Mouse (Mus musculus): ENCODE results near the gene Pear1. TPM values are rescaled to one million over a fixed set of nuclear protein-coding genes. Genes with fewer than 3 reads are reported as not detected.

Gene Pear1
- polyA plus RNA-seq, 1 experiment from 2014 or later: 8.4 TPM

DNA sequence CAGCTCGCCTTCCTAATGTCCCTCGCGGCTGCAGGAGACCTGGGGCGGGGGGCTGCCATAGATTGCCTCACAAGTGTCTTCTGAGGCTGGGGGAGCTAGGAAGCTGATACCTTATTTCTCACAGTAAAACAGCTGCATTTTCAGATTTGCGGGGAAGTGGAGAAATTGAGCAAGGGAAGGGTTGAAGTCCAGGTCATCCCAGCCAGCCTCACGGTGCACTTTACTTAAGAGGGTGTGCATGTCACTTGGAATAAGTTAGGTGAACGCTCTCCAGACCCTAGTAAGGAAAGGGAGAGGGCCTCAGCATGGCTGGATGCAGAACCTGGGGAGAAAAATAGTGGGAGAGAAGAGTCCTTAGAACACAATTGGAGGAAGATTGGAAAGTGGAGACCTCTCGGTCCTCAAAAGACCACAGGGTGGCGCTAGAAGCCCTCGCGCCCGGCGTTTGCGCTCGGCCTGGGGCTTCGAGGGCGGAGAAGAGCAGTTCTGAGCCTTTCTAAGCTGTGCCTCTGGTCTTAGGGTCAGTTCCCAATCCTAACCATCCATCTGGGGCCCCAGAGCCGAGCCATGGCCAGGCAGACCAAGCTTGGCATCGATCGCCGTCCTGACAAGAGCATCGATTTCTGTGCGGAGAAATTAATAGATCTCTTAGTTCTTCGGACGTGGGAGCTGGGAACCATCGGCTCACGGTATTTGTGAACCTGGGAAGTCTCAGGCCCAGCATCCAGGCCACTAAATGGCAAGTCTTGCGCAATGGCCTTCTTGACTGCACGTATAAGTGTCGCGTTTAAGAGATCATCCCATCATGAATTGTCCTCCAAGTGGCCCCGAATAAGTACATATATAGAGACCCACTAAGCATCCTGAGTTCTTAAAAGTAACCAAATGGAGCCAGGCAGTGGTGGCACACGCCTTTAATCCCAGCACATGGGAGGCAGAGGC is 28.5 kb downstream of the Pear1 start:
- WGBS: 16% methylated on average over 33 of the region's 33 CpGs
- ATAC-seq: 0 out of 2 replicates have a peak, but pooled peaks have one; percentile 13
- H3K27ac ChIP-seq (ENCODE audit: low read depth, low read length): no peak overlapping the region
- H3K4me1 ChIP-seq (ENCODE audit: control insufficient read depth, insufficient read depth, low read depth, low read length): peaks cover 20% of the 10 kb centered on the region
- H3K4me3 ChIP-seq (ENCODE audit: low read length): peak overlapping the region; percentile 35
- peaks cover 60% of the 10 kb centered on the region for H3K27me3 ChIP-seq (replicated peaks; ENCODE audit: control insufficient read depth, insufficient read depth, low read length)
- H3K9ac ChIP-seq (ENCODE audit: low read depth, low read length): peak overlapping the region; percentile 48; the same call in 1 of the 2 replicates
- H3K4me2 ChIP-seq (ENCODE audit: low read length): peak overlapping the region; percentile 49
- H3K9me3 ChIP-seq (ENCODE audit: control insufficient read depth, low read length): no peaks in the 10 kb centered on the region
- no peaks in the 10 kb centered on the region for H3K36me3 ChIP-seq (ENCODE audit: control insufficient read depth, insufficient read depth, low read length)

DNA sequence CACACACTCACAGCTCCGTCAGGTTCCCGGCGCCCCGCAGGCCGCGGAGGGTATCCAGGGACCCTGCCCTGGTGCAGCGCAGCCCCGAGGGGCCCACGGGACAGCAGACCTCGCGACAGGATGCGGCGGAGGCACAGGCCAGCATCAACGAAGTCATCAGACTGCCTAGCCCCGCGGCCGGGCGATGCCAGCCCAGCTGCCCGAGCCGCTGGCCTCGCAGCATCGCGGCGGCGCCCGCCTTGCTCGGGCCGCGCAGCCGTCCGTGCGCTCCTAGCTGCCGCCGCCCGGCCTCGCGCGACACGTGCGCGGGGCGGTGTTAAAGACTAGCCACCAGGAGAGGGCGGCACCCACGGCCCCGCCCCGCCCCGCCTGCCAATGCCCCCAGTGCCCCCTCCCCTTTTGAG is 29.2 kb downstream of the Pear1 start, which contains the start of gene Ntrk1:
Gene Ntrk1 (minus strand): TSS at position 241 of the 404 bp plus-strand sequence.
- peak within 1 kb of the TSS; percentile 49 for H3K4me2 ChIP-seq (ENCODE audit: low read length)
- H3K4me3 ChIP-seq (ENCODE audit: low read length): peak within 1 kb of the TSS; percentile 35
- no peaks in the 10 kb centered on the region for H3K36me3 ChIP-seq (ENCODE audit: control insufficient read depth, insufficient read depth, low read length)
- WGBS: under 1% methylated on average over 34 of the region's 47 CpGs
- H3K9me3 ChIP-seq (ENCODE audit: control insufficient read depth, low read length): no peaks in the 10 kb centered on the region
- peak within 1 kb of the TSS; percentile 48 for H3K9ac ChIP-seq (ENCODE audit: low read depth, low read length)
- peaks cover 20% of the 10 kb centered on the region for H3K4me1 ChIP-seq (ENCODE audit: control insufficient read depth, insufficient read depth, low read depth, low read length)
- peak; percentile 31; the same call in 1 of the 2 replicates for ATAC-seq
- H3K27ac ChIP-seq (ENCODE audit: low read depth, low read length): no peak within 1 kb of the TSS
- peaks cover 60% of the 10 kb centered on the region for H3K27me3 ChIP-seq (replicated peaks; ENCODE audit: control insufficient read depth, insufficient read depth, low read length)

DNA sequence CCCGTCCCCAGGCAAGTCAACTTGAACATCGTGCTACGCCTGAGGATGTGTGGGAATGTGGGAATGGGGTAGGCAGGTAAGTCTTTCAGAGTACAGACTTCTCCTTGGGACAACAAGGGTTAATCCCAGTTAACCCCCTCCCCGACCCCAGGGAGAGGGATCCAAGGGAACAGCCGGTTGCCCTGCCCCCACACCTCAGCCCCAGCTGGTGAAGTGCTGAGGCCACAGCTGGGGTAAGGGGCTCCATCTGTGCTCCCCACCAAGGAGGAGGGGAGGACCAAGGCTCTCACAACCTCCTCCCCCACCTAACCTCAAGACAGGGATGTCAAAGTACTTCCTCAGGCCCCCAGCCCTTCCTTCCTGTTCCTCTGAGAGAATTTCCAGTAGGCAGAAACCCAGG is 34.3 kb downstream of the Pear1 start:
- Histone ChIP-seq H3K4me1 (ENCODE audit: control insufficient read depth, insufficient read depth, low read depth, low read length) (peaks cover 2% of the 10 kb centered on the region; the same call in 1 of the 2 replicates), H3K36me3 (ENCODE audit: control insufficient read depth, insufficient read depth, low read length) (no peaks in the 10 kb centered on the region), H3K9me3 (ENCODE audit: control insufficient read depth, low read length) (no peaks in the 10 kb centered on the region), H3K27me3 (replicated peaks; ENCODE audit: control insufficient read depth, insufficient read depth, low read length) (peaks cover 29% of the 10 kb centered on the region), H3K4me3 (ENCODE audit: low read length) (no peak overlapping the region), H3K27ac (ENCODE audit: low read depth, low read length) (no peak overlapping the region), H3K4me2 (ENCODE audit: low read length) (no peak overlapping the region), H3K9ac (ENCODE audit: low read depth, low read length) (no peak overlapping the region)
- no peak for ATAC-seq
- WGBS: 48% methylated on average over 5 of the region's 5 CpGs

DNA sequence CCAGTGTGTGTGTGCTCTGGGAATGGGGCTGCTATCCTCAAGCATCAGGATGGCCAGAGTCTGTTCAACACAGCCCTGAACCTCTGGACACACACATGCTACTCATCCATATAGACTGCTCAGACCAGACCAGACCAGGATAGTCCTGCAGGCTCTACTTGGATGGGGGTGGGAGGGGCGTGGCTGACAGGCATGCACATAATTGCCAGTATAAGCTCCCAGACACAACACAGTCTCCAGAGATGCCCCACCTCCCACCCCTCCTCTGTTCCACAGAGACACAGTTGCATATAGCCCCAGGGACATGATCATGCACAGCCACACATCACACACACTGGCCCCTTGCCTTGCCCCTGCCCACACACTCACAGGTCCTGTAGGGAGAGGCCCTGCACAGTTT is 34.9 kb downstream of the Pear1 start:
- Histone ChIP-seq H3K27ac (ENCODE audit: low read depth, low read length) (no peak overlapping the region), H3K9me3 (ENCODE audit: control insufficient read depth, low read length) (no peaks in the 10 kb centered on the region), H3K4me1 (ENCODE audit: control insufficient read depth, insufficient read depth, low read depth, low read length) (no peaks in the 10 kb centered on the region), H3K4me3 (ENCODE audit: low read length) (no peak overlapping the region), H3K36me3 (ENCODE audit: control insufficient read depth, insufficient read depth, low read length) (no peaks in the 10 kb centered on the region), H3K4me2 (ENCODE audit: low read length) (no peak overlapping the region), H3K9ac (ENCODE audit: low read depth, low read length) (no peak overlapping the region), H3K27me3 (replicated peaks; ENCODE audit: control insufficient read depth, insufficient read depth, low read length) (peaks cover 23% of the 10 kb centered on the region)
- ATAC-seq: no peak
- WGBS: 83% methylated on average over 1 of the region's 1 CpGs

- Histone ChIP-seq H3K27me3 (replicated peaks; ENCODE audit: control insufficient read depth, insufficient read depth, low read length) (no peaks in the 10 kb centered on the region), H3K36me3 (ENCODE audit: control insufficient read depth, insufficient read depth, low read length) (no peaks in the 10 kb centered on the region), H3K27ac (ENCODE audit: low read depth, low read length) (no peak overlapping the region), H3K4me1 (ENCODE audit: control insufficient read depth, insufficient read depth, low read depth, low read length) (no peaks in the 10 kb centered on the region), H3K9ac (ENCODE audit: low read depth, low read length) (no peak overlapping the region), H3K4me3 (ENCODE audit: low read length) (no peak overlapping the region), H3K4me2 (ENCODE audit: low read length) (no peak overlapping the region), H3K9me3 (ENCODE audit: control insufficient read depth, low read length) (no peaks in the 10 kb centered on the region)
- no peak for ATAC-seq
- 38% methylated on average over 6 of the region's 6 CpGs for WGBS
Measured at GRCm38 (mm10) chr3:87785626-87786214, 38.4 kb downstream of the Pear1 start.

DNA sequence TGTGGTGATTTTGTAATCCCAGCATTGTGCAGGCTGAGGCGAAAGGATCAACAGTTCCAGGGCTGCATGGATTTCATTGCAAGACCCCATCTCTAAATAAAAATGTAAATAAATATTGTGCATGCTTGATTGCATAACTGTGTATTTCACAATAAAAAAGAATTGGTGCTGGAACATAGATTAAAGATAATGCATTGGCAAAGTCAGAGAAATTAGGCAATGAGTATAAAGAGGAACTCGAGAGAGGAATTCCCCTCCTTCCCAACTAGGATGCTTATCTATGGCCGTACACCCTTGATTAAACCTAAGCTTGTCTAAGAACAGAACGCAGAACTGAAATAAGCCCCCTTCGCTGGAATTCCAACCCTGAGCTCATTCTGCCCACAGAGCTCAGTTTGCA is 39.0 kb downstream of the Pear1 start:
- Histone ChIP-seq H3K36me3 (ENCODE audit: control insufficient read depth, insufficient read depth, low read length) (no peaks in the 10 kb centered on the region), H3K9ac (ENCODE audit: low read depth, low read length) (no peak overlapping the region), H3K4me2 (ENCODE audit: low read length) (no peak overlapping the region), H3K4me3 (ENCODE audit: low read length) (no peak overlapping the region), H3K27me3 (replicated peaks; ENCODE audit: control insufficient read depth, insufficient read depth, low read length) (no peaks in the 10 kb centered on the region), H3K4me1 (ENCODE audit: control insufficient read depth, insufficient read depth, low read depth, low read length) (no peaks in the 10 kb centered on the region), H3K9me3 (ENCODE audit: control insufficient read depth, low read length) (no peaks in the 10 kb centered on the region), H3K27ac (ENCODE audit: low read depth, low read length) (no peak overlapping the region)
- no peak for ATAC-seq
- 84% methylated on average over 5 of the region's 5 CpGs for WGBS

DNA sequence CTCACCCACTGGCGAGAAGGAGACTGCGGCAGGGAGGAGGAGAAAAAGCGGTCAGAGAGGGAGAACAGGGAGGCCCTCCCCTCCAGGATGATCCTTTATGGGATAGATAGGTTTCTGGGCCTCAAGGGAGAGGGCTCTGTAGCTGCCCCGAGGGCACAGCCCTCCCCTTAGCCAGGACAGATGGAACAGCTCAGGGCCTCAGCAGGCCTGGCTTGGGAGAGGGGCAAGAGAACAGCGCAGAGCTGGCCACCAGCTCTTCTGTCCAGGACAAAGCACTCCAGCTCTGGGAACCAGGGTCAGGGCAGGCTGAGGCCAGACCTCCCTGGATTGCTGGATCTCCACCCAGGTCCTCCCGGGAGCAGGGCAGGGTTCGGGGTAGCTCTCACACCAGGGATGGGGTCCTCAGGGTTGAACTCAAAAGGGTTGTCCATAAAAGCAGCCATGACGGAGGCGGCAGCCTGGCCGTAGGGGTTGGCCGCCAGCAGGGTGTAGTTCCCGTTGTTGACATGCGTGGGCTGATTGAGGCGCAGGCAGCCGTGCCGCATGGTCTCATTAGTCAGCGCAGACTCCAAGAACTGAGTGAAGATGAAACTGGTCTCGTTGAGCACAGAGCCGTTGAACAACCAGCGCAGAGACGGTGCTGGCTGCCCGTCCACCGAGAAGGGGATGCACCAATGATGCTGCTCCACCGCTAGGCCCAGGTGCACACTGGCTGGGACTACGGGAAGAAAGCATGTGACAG is 40.7 kb downstream of the Pear1 start:
- Histone ChIP-seq H3K36me3 (ENCODE audit: control insufficient read depth, insufficient read depth, low read length) (no peaks in the 10 kb centered on the region), H3K27ac (ENCODE audit: low read depth, low read length) (no peak overlapping the region), H3K27me3 (replicated peaks; ENCODE audit: control insufficient read depth, insufficient read depth, low read length) (no peaks in the 10 kb centered on the region), H3K9me3 (ENCODE audit: control insufficient read depth, low read length) (no peaks in the 10 kb centered on the region), H3K4me1 (ENCODE audit: control insufficient read depth, insufficient read depth, low read depth, low read length) (peaks cover 5% of the 10 kb centered on the region), H3K4me3 (ENCODE audit: low read length) (no peak overlapping the region), H3K9ac (ENCODE audit: low read depth, low read length) (no peak overlapping the region), H3K4me2 (ENCODE audit: low read length) (no peak overlapping the region)
- 80% methylated on average over 25 of the region's 25 CpGs for WGBS
- ATAC-seq: no peak

DNA sequence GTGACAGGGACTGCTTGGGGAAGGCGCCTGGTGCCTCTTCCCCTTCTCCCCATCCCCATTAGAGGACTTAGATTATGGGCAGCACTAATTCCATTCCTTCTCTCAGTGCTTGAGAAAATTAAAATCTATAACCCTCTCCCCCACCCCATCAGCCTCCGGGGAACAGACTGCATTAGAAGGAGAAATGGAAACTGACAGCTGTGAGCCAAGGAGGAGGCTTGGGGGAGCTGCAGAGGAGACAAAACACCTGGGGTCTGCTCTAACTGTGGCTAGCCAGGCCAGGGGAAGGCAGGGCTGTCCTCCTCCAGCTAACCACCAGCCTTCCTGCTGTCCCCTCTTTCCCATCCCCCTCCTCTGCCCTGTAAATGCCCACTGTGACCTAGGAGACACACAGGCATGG is 45.0 kb downstream of the Pear1 start:
- no peaks in the 10 kb centered on the region for H3K9me3 ChIP-seq (ENCODE audit: control insufficient read depth, low read length)
- 39% methylated on average over 2 of the region's 2 CpGs for WGBS
- no peak overlapping the region for H3K4me2 ChIP-seq (ENCODE audit: low read length)
- no peak overlapping the region for H3K27ac ChIP-seq (ENCODE audit: low read depth, low read length)
- H3K4me3 ChIP-seq (ENCODE audit: low read length): no peak overlapping the region
- no peak for ATAC-seq
- peaks cover 9% of the 10 kb centered on the region for H3K4me1 ChIP-seq (ENCODE audit: control insufficient read depth, insufficient read depth, low read depth, low read length)
- no peaks in the 10 kb centered on the region for H3K27me3 ChIP-seq (replicated peaks; ENCODE audit: control insufficient read depth, insufficient read depth, low read length)
- H3K9ac ChIP-seq (ENCODE audit: low read depth, low read length): 0 out of 2 replicates have a peak overlapping the region, but pooled peaks have one; percentile 11
- H3K36me3 ChIP-seq (ENCODE audit: control insufficient read depth, insufficient read depth, low read length): no peaks in the 10 kb centered on the region

Data from hindbrain, embryonic 16.5 days (tissue).